Mouse (Mus musculus): ENCODE results near the gene Tbc1d24. TPM values are rescaled to one million over a fixed set of nuclear protein-coding genes. Genes with fewer than 3 reads are reported as not detected.

Gene Tbc1d24
- total RNA-seq (2021): 13.8 and 22.4 TPM in 2 replicates
- long read RNA-seq, partial matches to known transcripts: 0 of 6 reads
- long read RNA-seq, other reads (novel, unspliced or antisense): 6 of 6 reads

- peak; percentile 96 for DNase-seq
Measured at GRCm38 (mm10) chr17:24205284-24205888, at the start of gene Tbc1d24. Tbc1d24 (minus strand) TSS chr17:24205562.

DNA sequence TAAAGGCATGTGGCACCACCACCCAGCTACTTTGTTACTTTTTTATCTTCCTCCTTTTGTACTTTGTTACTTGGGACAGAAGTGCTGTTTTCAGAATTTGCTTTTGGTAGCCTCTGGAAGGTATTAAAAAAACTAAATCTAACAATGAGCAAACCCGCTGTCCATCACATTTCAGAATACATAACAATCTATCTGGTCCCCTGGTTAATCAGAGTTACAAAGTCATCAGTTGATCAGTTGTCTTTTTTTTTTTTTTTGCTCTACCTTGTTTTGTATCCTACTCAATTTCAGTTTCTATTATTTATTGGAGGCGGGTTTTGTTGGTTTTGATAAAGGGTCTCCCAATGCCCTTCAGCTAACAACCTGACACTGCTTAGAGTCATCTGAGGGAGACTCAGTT is 47.0 kb upstream of the Tbc1d24 start:
- no peak for DNase-seq

DNA sequence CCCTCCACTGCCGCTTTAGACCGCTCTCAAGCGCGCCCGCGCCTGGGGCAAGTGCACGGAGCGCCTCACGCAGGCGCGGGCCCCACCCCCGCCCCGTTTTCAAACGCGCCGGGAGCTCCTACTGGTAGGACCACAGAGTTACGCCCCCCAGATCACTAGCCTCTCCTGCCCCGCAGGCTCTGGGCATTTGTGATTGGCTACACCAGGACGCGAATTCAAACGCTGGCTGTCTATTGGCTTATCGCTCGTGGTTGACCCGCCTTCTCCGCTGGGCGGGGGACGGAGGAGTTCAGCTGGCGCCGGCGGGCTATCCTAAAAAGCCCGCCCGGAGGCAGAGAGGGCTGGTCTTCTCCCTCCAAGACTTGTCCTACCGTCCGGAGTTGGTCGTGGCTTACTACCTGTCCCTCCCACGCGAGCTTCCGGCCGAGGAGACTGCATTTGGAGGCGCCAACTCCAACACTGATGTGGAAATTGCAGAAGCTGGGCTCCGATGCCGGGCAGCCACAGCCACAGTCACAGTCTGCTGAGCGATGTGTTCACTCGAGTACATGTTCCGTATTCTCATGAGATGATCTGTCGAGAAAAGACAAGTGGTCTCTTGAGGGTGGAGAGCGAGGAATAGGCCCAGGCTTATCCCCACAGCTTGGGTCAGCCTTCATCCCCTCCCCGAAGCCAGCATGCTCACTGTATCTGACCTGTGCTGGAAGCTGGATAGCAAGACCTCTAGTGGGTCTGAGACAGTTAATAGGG is 46.1 kb upstream of the Tbc1d24 start, which contains the start of gene Ccnf:
Ccnf (minus strand) TSS at position 165 of the 750 bp plus-strand sequence.
- peak; percentile 94 for DNase-seq

- no peak for DNase-seq
Measured at GRCm38 (mm10) chr17:24250988-24251319, 45.6 kb upstream of the Tbc1d24 start.

DNA sequence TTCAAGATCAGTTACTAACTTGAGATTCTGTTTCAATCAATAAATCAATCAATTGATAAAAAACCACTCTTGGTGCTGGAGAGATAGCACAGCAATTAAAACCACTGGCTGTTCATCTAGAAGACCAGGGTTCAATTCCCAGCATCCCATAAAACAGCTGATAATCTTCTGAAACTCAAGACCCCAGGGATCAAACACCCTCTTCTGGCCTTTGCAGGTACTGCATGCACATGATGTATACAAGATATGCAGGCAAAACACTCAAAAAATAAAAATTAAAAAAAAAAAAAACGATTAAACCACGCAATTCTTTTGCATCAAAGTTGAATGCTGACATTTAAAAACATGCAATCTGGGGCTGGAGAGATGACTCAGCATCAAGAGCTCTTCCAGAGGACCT is 43.3 kb upstream of the Tbc1d24 start:
- no peak for DNase-seq

GRCm38 (mm10) chr17:24244061-24244460 is 38.7 kb upstream of the Tbc1d24 start:
- DNase-seq: no peak

DNA sequence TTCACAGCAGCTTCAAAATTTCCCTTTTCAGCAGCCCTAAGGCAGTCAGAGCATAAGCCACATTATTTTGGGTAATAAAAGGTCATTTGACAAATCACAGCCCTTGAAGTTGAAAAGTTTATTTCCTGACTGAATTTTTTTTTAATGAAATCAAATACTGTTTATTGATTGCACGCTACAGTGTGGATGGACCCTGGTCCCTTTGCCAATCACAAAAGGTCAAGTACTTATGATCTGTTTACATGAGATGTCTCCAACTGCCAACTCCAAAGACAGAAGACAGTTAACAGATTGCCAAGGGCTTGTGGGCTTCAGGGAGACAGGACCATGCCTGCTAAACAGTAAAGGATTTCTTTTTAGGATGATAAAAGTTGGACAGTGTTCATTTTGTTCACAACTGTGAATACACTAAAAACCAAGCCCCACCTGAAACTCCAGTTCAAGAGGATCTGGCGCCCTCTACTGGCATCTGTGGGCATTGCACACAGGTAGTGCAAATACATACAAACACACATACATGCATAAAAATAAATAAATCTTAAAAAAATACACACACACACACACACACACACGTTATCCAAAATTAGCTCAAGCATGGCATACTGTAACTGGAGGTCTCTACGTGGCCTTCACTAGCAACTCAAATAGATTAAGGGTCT is 38.1 kb upstream of the Tbc1d24 start:
- peak; percentile 43 for DNase-seq

DNA sequence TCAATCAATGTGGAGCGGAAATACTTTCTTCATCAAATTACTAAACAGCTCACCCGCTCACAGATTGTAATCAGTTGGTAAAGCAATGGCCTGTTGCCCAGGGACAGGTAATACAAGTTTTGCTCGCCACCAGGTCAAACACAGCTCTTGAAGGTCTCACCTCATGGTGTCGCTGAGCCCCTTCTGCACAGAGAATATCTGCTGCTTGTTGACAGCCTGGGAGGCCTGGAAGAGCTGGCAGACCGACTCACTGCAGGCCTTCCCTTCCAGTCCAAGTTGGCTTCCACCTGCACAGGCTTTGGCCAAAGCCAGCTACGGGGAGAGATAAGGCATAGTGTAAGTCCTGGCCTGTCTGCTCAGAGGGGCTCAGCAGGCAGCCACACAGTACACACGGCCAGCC is 31.6 kb upstream of the Tbc1d24 start:
- no peak for DNase-seq

- no peak for DNase-seq
Measured at GRCm38 (mm10) chr17:24236479-24236878, 31.1 kb upstream of the Tbc1d24 start.

DNA sequence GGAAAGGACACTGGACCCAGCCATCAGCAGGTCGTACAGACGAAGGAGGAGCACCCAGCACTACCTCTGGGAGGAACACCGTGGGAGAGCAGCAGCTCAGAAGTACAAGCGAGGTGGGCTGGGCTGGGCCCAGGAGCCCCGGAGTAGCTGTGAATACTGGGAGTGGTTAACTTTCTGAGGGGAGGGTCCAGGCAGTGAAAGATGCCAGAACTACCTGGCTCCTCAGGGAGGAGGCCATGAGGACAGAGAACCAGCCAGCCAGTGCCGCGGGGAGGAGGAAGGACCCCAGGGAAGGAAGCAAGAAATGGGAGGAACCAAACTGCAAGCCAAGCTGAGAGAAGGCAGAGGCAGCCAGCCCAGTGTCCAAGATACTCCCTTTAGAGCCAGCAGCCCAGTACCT is 22.6 kb upstream of the Tbc1d24 start:
- DNase-seq: no peak

DNA sequence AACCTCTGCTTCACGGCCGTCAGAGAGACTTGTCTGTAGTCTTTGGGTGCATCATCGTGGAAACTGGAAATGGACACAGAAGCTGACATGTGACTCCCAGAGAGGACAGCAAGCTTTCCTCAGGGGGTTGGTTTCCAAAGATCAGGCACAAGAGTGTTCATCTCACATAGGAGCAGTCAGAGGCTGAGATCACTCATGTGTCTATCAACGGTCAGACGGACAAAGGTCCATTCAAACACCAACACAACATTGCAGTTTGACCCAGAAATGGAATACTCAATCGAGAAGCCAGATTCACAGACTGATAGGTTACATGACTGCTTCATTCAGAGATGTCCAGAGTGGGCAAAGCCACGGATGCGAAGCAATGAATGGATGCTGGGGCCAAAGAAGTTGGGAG is 21.4 kb upstream of the Tbc1d24 start:
- no peak for DNase-seq

DNA sequence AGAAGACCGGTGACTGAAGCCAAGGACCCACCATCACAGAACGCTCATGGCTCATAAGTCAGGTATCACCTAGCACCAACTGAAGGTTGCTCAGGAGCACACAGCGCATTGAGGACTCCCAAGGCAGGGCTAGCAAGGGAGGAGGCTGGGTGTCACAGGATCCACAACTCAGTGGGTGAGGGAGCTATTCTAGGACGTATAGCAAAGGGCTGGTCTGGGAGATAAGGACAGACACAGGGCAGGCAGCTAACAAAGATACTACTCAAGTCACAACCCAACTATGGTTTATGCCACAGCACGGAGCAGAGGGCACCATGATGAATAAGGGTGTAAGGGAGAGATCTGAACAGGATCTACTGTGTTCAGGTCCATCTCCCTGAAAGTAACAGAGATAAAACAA is 20.5 kb upstream of the Tbc1d24 start:
- no peak for DNase-seq

- DNase-seq: no peak
Measured at GRCm38 (mm10) chr17:24224741-24225140, 19.4 kb upstream of the Tbc1d24 start.

GRCm38 (mm10) chr17:24223513-24223912 is 18.2 kb upstream of the Tbc1d24 start:
- no peak for DNase-seq

- DNase-seq: no peak
Measured at GRCm38 (mm10) chr17:24222653-24223052, 17.3 kb upstream of the Tbc1d24 start.

DNA sequence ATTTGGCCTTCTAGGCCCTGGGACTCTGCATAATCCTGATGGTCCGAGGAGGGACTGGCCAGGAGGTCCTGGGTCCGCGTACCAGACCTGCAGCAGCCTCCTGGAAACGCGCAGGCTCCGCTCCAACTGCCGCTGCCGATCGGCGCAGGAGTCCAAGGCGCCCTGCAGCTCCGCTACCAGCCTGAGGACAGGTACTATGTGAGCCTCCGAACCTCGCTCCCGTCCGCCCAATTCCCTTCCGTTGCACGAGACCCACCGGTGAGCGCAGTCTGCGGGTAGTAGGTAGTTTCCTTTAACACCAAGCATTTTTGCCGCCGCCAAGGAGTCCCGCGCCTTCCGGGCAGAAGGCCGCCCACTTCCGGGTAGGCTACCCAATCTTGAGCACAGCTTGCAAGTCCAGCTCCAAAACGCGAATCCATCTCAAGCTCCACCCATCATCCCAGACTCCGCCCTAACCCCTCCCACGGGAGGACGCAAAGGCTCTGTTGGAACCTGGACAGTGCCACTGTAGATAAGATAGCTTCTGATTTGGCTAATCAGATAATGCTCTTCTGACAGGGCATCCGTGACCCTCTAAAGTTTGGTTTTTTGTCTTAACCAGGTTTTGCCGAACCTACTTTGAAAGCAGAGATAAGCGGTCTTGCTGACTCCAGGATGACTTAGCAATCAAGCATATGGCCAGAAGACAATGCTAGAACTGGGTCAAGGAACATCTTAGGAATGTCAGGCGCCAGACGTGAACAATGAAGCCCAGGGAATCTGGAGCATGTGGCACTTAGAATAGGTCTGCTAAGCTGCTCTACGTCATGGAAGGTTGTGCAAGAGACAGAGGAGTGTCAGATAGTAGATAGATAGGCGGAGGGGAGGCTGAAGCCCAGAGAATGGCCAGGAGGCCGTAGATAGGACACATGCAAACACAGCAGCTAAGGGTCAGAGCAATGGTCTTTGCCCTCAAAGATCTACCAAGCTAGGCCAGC is 15.4 kb upstream of the Tbc1d24 start, which contains the start of gene Tedc2:
Tedc2 (minus strand) TSS at position 417 of the 977 bp plus-strand sequence.
- peak; percentile 91 for DNase-seq

- DNase-seq: no peak
Measured at GRCm38 (mm10) chr17:24216836-24217235, 11.5 kb upstream of the Tbc1d24 start.

GRCm38 (mm10) chr17:24213186-24213585 is 7.8 kb upstream of the Tbc1d24 start:
- no peak for DNase-seq

DNA sequence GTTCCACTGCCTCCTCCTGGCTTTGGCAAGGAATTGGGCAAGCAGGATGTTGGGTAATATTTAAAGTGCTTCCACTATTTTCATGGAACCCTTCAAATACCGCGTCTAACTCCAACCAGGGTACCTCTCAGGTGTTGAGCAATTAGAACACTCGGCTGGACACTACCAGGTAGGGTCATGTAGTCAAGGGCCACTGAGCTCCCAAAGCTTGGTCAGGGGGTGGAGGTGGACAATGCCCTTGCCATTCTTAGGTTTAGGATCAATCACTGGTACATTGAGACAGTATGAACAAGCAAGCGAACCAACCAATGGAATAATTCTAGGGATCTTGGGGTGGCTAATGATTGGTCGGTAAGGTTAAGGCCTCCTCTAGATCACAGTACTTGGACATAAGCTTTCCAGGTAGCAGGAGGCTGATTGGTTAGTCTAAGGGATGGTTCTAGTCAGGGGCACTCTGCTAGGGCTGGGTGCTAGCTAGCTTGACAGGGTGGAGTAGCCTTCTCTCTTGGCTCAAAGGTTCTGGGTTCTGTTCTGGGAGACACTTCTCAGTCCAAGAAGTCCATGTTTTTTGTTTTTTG is 7.2 kb upstream of the Tbc1d24 start:
- DNase-seq: no peak

DNA sequence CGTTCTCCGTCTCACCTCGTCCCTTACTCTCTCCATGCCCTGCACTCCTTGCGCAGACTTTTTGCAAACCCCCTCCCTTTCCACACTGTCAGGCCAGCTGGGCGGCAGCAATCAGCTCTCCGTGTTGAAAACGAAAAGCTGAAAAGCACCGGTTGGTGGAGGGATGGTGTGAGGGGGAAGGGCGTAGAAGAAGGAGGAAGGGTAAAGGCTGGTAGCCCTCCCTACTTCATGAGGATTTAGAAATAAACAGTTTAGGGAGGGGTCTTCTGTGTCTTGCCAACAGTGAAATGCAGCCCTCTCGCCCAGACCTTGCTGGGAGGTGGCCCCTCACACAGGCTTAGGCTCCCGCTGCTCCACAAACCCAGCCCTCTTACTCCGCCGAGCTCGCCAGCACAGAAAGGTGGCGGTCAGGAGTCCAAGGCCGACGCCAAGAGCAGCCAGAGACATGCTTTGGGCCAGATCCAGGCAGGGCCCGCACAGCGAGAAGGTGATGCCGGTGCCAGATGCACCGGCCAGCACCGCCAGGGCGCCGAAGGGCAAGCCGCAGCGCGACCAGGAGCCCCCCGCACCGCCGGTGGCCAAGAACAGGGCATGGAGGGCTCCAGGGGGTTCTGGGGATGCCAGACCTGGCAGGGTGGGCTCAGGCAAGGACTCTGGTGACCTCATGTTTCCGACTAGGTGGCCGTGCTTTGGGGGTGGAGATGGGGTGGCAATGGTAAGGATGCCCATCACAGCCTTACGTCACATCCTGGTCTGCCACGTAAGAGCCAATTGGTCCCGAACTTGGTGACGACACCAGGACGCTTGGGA is 6.5 kb upstream of the Tbc1d24 start:
- DNase-seq: peak; percentile 65

- no peak for DNase-seq
Measured at GRCm38 (mm10) chr17:24210591-24210990, 5.2 kb upstream of the Tbc1d24 start.
